Mouse (Mus musculus) ES-Bruce4 (cell line): Measurements from ENCODE around the gene Rab3ip.

Source experiments
- CTCF ChIP-seq: IDR thresholded peaks from one replicate; pipeline ENCODE4 v1.8.1; 2011; ENCODE audit warnings: low read depth, low read length
- EP300 ChIP-seq: IDR thresholded peaks from 2 replicates; pipeline ENCODE4 v1.6.1; 2011; ENCODE audit warnings: low read depth, low read length; ENCODE audit not compliant: insufficient read depth
- POLR2A ChIP-seq: IDR thresholded peaks from one replicate; pipeline ENCODE4 v1.8.1; 2011; ENCODE audit warnings: low read length; ENCODE audit not compliant: insufficient read depth

DNA sequence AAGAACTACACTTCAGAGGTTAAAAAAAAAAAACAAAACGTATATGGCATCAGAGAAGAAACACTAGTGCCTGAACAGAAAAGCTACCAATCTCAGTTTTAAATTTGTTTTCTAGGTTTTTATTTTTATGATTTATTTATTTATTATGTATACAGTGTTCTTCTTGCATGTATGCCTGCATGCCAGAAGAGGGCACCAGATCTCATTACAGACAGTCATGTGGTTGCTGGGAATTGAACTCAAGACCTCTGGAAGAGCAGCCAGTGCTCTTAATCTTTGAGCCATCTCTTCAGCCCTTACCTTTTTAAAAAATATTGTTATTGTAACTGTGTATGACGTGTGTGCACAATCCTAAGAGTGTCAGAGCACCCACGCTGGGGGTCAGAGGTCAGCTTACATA lies 6.4 kb downstream of the Rab3ip start:
- TF ChIP-seq CTCF (no peak), POLR2A (no peak), EP300 (no peak)
